Mouse (Mus musculus) heart, adult 8-10 months (tissue): ENCODE measurements around the gene Krtap19-9b. TPM values are rescaled to one million over a fixed set of nuclear protein-coding genes. Genes with fewer than 3 reads are reported as not detected.

ENCODE experiments used
- DNase-seq: peaks from one replicate; pipeline ENCODE4 v3.0.0; 2022; ENCODE audit warnings: low spot score
- total RNA-seq, 4 experiments: library from RNA; stranded (reverse); gene quantifications; 2 replicates each; pipeline ENCODE4 v1.2.4; 2022

Gene Krtap19-9b
- not detected for total RNA-seq

DNA sequence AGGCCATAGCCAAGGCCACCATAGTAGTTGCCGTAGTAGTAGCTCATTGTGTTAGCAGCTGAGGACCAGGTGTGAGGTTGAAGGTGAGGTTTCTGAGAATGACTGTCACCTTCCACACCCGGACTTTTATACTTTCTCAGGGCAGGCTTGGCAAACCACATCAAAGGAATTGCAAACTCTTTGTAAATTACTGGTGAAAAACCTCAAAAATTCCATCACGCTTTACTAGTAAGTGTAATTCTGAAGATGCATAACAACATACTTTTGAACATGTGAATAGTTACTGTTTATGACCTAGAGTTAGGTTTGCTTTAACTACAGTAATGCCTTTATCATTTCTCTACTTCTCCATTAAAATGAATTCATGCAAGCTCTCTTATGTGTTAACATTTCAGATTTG is at the start of gene Krtap19-9b:
Krtap19-9b (minus strand) TSS at position 101 of the 400 bp plus-strand sequence.
- no peak for DNase-seq

DNA sequence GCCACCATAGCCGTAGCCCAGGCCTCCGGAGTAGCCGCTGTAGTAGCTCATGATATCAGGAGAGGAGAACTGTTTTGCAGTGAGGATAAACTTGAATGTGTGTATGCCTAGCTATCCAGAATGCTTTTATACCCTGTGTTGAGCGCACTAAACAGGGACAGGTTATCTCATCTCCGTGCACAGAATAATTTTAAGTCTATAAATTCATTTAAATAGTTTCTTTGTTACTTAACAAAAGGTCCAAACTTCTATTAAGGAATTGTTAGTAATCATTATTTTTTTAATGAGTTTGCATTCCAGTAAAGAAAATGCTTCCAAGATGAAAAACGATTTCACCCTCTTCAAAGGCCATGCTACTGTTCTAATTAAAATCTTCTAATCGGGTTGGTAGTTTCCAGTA is 30.7 kb upstream of the Krtap19-9b start, which contains the start of gene Krtap16-3:
Krtap16-3 (minus strand) TSS at position 101 of the 400 bp plus-strand sequence.
- no peak for DNase-seq

DNA sequence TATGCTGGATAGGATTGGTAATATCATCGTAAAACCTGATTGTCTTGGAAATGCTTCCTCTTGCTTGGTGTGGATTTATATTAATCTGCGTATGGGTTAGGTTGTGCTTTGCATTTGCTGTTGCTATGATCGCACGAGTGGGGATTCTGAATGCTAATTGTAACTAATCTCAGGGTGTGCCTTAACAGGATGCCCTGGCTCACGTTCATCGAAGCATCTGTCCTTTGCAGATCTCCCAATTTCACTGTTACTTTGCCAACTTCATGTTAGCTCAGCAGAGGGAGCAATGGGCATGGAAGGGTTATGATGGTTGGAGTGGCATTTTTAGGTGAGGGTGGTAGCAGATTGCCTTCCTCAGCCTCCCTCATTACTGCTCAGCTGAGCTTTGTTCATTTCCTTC is 9.0 kb upstream of the Krtap19-9b start:
- no peak for DNase-seq

DNA sequence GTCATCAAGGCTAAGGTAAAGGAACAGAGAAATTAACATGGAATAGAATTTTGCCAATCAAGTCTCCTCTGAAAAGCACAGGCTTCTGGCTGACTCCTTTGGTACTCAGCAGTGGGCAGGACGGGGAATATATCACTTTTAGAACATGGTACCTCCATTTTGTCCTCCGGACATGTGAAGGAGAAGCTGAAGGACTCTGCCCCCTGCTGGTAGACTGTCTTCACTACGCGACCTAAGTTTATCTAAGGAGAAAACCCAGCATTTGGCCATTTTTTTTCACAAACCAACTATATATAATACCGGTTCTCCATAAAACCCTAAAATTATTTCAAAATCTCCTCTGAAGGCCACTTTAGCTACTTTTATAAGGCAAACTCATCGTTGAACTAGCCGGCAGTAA is 6.2 kb upstream of the Krtap19-9b start:
- DNase-seq = no peak

DNA sequence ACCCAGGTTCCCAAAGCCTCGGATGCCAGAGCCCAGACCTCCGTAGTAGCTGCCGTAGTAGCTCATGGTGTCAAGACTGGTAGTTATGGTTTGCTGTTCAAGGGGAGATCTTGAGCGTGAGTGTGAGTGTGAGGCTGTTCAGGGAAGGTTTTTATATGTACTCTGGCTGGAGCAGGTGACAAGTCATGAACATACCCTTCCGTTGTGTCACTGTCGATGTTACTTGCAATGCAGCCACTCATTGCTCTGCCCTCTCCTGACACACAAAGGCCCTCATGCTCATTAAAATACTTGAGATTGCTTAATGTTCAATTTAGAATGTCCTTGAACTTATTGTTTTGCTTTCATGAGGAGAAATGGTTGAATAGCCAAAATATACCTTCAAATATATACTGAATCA is 35.7 kb downstream of the Krtap19-9b start, which contains the start of gene Krtap19-5:
Krtap19-5 (minus strand) TSS at position 101 of the 400 bp plus-strand sequence.
- no peak for DNase-seq

DNA sequence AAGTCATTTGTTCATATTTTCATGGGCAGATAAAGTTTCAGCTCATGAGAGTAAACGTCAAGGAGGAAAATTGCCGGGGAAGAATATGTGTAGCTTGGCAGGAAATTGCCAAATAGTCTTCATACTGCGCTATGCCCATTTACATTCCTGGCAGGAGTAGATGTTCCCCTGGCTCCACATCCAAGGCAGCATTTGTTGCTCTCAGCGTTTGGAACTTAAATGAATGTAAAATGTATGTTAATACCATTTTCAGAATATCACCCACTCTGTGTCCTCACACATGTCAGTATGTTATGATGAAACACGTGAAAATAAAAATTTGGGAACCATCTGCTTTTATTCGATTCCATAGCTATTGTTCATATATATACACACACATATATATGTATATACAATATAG is 45.2 kb downstream of the Krtap19-9b start:
- DNase-seq = no peak

DNA sequence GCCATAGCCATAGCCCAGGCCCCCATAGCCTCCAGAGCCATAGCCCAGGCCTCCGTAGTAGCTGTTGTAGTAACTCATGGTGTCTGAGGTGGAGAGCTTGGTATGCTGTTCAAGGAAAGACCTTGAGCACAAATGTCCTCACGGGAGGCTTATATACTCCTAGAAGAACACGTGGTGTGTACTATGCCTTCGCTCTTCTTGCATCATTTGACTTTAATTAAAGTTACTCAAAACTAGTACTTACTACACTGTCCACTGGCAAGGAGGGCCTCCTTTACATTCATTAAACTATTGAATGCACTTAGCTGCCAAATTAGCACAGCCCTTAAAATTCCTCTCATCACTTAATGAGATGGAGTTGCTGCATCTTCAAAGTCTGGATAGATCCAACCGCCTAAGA is 47.1 kb downstream of the Krtap19-9b start, which contains the start of gene Krtap19-4:
Krtap19-4 (minus strand) TSS at position 101 of the 400 bp plus-strand sequence.
- DNase-seq = no peak

Other genes starting within 250 kb of the Krtap19-9b start
- gene 2310061N02Rik, start 224.3 kb downstream of the Krtap19-9b start, total RNA-seq = not detected
- gene Krtap13-1, start 203.4 kb downstream of the Krtap19-9b start, total RNA-seq = not detected
- gene Krtap13, start 180.6 kb downstream of the Krtap19-9b start, total RNA-seq = not detected
- gene 2310034C09Rik, start 173.4 kb downstream of the Krtap19-9b start, total RNA-seq = not detected
- gene 2310057N15Rik, start 158.1 kb downstream of the Krtap19-9b start, total RNA-seq = not detected
- not detected for gene Gm5965, start 154.4 kb downstream of the Krtap19-9b start, total RNA-seq
- gene Gm20741, start 120.0 kb downstream of the Krtap19-9b start, total RNA-seq = not detected
- gene Krtap15, start 112.0 kb downstream of the Krtap19-9b start, total RNA-seq = not detected
- not detected for gene Krtap14, start 106.1 kb downstream of the Krtap19-9b start, total RNA-seq
- gene Krtap19-1, start 62.9 kb downstream of the Krtap19-9b start, total RNA-seq = not detected
- gene Krtap19-2, start 58.0 kb downstream of the Krtap19-9b start, total RNA-seq = not detected
- gene Krtap19-3, start 54.2 kb downstream of the Krtap19-9b start, total RNA-seq = not detected
- gene Krtap19-4, start 47.2 kb downstream of the Krtap19-9b start, total RNA-seq = not detected
- gene Krtap19-5, start 35.8 kb downstream of the Krtap19-9b start, total RNA-seq = not detected
- gene Krtap16-3, start 30.6 kb upstream of the Krtap19-9b start, total RNA-seq = not detected
- gene Krtap22-2, start 78.5 kb upstream of the Krtap19-9b start, total RNA-seq = not detected
- gene Gm10229, start 83.0 kb upstream of the Krtap19-9b start, total RNA-seq = not detected
- gene Krtap6-1, start 99.4 kb upstream of the Krtap19-9b start, total RNA-seq = not detected
- not detected for gene Gm10228, start 109.2 kb upstream of the Krtap19-9b start, total RNA-seq
- not detected for gene Krtap6-5, start 115.6 kb upstream of the Krtap19-9b start, total RNA-seq
- not detected for gene 1110025L11Rik, start 131.7 kb upstream of the Krtap19-9b start, total RNA-seq
- gene Krtap6-3, start 151.8 kb upstream of the Krtap19-9b start, total RNA-seq = not detected
- not detected for gene Gm6358, start 208.6 kb upstream of the Krtap19-9b start, total RNA-seq
- not detected for gene Gm10061, start 218.8 kb upstream of the Krtap19-9b start, total RNA-seq
- not detected for gene Gm9789, start 225.7 kb upstream of the Krtap19-9b start, total RNA-seq
- gene Gm7735, start 237.2 kb upstream of the Krtap19-9b start, total RNA-seq = not detected
- not detected for gene 1110057P08Rik, start 242.5 kb upstream of the Krtap19-9b start, total RNA-seq